Mouse (Mus musculus): ENCODE data around the gene Mars2. TPM values are rescaled to one million over a fixed set of nuclear protein-coding genes. Genes with fewer than 3 reads are reported as not detected.

Gene Mars2
- polyA plus RNA-seq, 1 experiment from 2014 or later: 4.0 TPM

Other genes with a start within 250 kb of the Mars2 start
- gene Sf3b1, start 209.7 kb upstream of the Mars2 start, polyA plus RNA-seq (2016; fragmentation: Nextera tagmentation; extraction: Ambion mirVana): 376 and 422 TPM in 2 replicates
- 31.0 and 31.3 TPM in 2 replicates for gene Coq10b, start 184.4 kb upstream of the Mars2 start, polyA plus RNA-seq (2016; fragmentation: Nextera tagmentation; extraction: Ambion mirVana)
- gene Hspe1, start 149.0 kb upstream of the Mars2 start, polyA plus RNA-seq (2016; fragmentation: Nextera tagmentation; extraction: Ambion mirVana): 423 and 430 TPM in 2 replicates
- 398 and 406 TPM in 2 replicates for gene Hspd1, start 148.9 kb upstream of the Mars2 start, polyA plus RNA-seq (2016; fragmentation: Nextera tagmentation; extraction: Ambion mirVana)
- gene Mob4, start 105.9 kb upstream of the Mars2 start, polyA plus RNA-seq (2016; fragmentation: Nextera tagmentation; extraction: Ambion mirVana): 148 and 157 TPM in 2 replicates
- gene Rftn2, start 10.4 kb upstream of the Mars2 start, polyA plus RNA-seq (2016; fragmentation: Nextera tagmentation; extraction: Ambion mirVana): 10.8 and 11.4 TPM in 2 replicates
- gene Boll, start 126.3 kb downstream of the Mars2 start, polyA plus RNA-seq (2016; fragmentation: Nextera tagmentation; extraction: Ambion mirVana): 0.36 and 0.50 TPM in 2 replicates
- 4.2 and 4.4 TPM in 2 replicates for gene Plcl1, start 168.7 kb downstream of the Mars2 start, polyA plus RNA-seq (2016; fragmentation: Nextera tagmentation; extraction: Ambion mirVana)

Measured in forebrain, embryonic 12.5 days (tissue).